Mouse (Mus musculus): ENCODE measurements at regions not wholly inside any gene's neighbourhood (a gene's known extent, or its start where the extent isn't known, plus 50 kb on each side); places are given as distances from the start of the nearest gene placed in this dataset.

DNA sequence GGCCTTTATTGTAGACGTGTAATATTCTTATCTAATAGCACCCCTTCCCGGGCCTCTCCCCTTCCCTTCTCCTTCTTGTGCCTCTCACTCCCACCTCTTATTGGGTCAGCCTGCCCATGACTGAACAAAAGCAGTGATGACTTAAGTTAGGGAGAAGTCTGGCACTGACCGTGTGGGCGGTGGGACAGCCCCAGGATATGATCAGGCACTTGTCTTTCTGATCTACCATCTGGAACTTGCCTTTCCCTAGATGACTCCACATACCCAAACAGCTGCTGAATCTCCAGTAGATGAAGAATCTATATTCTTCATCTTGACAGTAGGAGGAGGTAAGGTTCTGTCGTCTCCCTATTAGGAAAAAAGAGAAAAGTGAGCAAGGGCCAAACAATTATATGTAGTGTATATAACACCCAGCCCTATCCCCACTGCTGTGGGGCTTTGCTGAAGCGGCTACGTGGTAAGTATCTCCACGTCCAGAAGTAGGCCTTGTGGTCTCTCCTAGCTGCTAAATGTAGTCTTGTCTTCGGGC is 157.4 kb upstream of the Spdye4c start:
- Histone ChIP-seq H3K27ac (no peak overlapping the region), H3K27me3 (ENCODE audit: insufficient read depth, low read length) (no peaks in the 10 kb centered on the region), H3K9me3 (ENCODE audit: low read length) (no peaks in the 10 kb centered on the region), H3K4me1 (ENCODE audit: insufficient read depth, low read length) (no peaks in the 10 kb centered on the region), H3K36me3 (ENCODE audit: insufficient read depth, low read length) (no peaks in the 10 kb centered on the region), H3K4me3 (ENCODE audit: low read length) (no peak overlapping the region), H3K4me2 (ENCODE audit: low read depth, low read length) (no peak overlapping the region), H3K9ac (replicated peaks; ENCODE audit: low read length) (no peak overlapping the region)
- DNase-seq (ENCODE audit: low spot score) = no peak
- ATAC-seq = no peak
- no peak for TF ChIP-seq CTCF (IDR thresholded peaks at IDR 0.05; ENCODE audit: low read depth)
- WGBS = 92% methylated on average over 9 of the region's 9 CpGs

DNA sequence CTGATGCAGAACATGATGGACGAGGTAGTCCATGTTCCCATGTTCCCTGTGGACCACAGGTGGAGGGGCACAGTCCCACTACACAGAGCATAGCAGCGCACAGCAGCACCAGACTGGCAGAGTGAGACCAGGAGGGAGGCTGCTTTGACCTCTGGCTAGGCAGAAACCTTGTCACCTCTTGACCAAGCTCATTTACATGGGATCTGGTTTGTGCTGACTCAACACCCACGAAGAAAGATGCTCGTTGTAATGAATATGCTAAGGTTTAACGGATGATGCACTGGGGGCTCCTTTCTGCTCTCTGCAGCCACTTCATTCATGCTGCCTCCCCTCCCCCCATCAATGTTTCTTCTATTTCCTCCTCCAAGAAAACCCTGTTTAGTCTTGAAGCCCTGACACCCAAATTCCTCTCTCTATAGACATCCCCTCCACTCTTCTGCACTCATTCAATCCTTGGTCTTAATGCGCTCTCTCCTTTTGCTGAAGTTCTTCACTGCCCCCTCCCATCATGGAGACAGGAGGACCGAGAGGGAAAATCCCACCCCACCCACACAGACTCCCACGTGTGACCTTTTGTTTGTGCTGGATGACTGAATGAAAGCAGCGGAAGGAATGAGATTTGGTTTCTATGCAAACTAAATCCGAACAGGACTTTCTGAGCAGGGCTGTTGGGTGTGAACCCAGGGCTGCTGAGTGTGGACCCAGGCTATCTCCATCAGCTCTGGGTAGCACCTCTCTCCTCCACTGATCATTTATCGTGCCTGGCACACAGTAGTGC is 156.6 kb upstream of the Spdye4c start:
- no peak for TF ChIP-seq CTCF (IDR thresholded peaks at IDR 0.05; ENCODE audit: low read depth)
- Histone ChIP-seq H3K9me3 (ENCODE audit: low read length) (no peaks in the 10 kb centered on the region), H3K9ac (replicated peaks; ENCODE audit: low read length) (no peak overlapping the region), H3K4me1 (ENCODE audit: insufficient read depth, low read length) (no peaks in the 10 kb centered on the region), H3K27me3 (ENCODE audit: insufficient read depth, low read length) (no peaks in the 10 kb centered on the region), H3K4me2 (ENCODE audit: low read depth, low read length) (no peak overlapping the region), H3K36me3 (ENCODE audit: insufficient read depth, low read length) (no peaks in the 10 kb centered on the region), H3K27ac (no peak overlapping the region), H3K4me3 (ENCODE audit: low read length) (no peak overlapping the region)
- no peak for ATAC-seq
- no peak for DNase-seq (ENCODE audit: low spot score)
- 52% methylated on average over 11 of the region's 11 CpGs for WGBS

DNA sequence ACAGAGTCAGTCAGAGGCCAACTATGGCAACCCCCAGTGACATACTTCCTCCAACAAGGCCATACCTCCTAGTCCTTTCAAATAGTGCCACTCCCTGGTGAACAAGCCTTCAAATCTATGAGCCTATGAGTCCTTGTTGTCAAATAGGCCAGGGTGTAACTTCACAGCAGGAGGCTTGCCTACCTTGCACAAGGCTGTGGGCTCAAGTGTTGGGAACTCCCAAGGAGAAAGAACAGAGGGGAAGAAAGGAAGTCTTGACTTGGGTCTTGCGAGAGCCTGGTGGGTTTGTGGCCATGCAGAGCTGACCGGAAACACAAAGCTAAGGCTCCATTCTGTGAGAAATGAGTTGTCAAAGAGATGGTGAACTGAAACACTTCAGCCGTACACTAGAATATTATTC is 154.6 kb upstream of the Spdye4c start:
- DNase-seq (ENCODE audit: low spot score) = no peak
- ATAC-seq = no peak
- Histone ChIP-seq H3K4me1 (ENCODE audit: insufficient read depth, low read length) (no peaks in the 10 kb centered on the region), H3K36me3 (ENCODE audit: insufficient read depth, low read length) (no peaks in the 10 kb centered on the region), H3K27ac (no peak overlapping the region), H3K27me3 (ENCODE audit: insufficient read depth, low read length) (no peaks in the 10 kb centered on the region), H3K9ac (replicated peaks; ENCODE audit: low read length) (no peak overlapping the region), H3K4me2 (ENCODE audit: low read depth, low read length) (no peak overlapping the region), H3K4me3 (ENCODE audit: low read length) (no peak overlapping the region), H3K9me3 (ENCODE audit: low read length) (no peaks in the 10 kb centered on the region)
- whole genome bisulfite sequencing = 97% methylated on average over 3 of the region's 3 CpGs
- TF ChIP-seq CTCF (IDR thresholded peaks at IDR 0.05; ENCODE audit: low read depth) = no peak

DNA sequence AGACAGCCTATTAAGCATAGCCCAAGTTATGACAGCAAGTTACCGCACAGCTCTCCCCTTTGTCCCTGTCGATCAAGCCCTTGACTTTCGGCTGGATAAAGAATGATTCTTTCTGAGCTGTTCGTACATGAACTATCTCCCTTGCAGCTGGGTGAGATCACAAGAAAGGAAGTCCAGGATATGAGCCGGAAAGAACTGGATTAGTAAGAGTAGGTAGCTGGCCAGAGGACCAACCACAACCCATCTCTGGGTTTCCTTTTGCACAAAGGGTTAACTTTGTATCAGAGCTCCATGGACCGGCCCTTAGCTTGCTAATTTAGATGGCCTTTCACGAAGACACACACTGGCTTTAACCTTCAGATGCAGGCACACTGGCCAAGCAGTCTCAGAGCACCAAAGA is 153.3 kb upstream of the Spdye4c start:
- Histone ChIP-seq H3K27ac (no peak overlapping the region), H3K36me3 (ENCODE audit: insufficient read depth, low read length) (no peaks in the 10 kb centered on the region), H3K4me3 (ENCODE audit: low read length) (no peak overlapping the region), H3K9me3 (ENCODE audit: low read length) (no peaks in the 10 kb centered on the region), H3K9ac (replicated peaks; ENCODE audit: low read length) (no peak overlapping the region), H3K4me1 (ENCODE audit: insufficient read depth, low read length) (no peaks in the 10 kb centered on the region), H3K27me3 (ENCODE audit: insufficient read depth, low read length) (no peaks in the 10 kb centered on the region), H3K4me2 (ENCODE audit: low read depth, low read length) (no peak overlapping the region)
- TF ChIP-seq CTCF (IDR thresholded peaks at IDR 0.05; ENCODE audit: low read depth) = no peak
- no peak for DNase-seq (ENCODE audit: low spot score)
- WGBS = 66% methylated on average over 7 of the region's 7 CpGs
- ATAC-seq = 0 out of 2 replicates have a peak, but pooled peaks have one; percentile 15

DNA sequence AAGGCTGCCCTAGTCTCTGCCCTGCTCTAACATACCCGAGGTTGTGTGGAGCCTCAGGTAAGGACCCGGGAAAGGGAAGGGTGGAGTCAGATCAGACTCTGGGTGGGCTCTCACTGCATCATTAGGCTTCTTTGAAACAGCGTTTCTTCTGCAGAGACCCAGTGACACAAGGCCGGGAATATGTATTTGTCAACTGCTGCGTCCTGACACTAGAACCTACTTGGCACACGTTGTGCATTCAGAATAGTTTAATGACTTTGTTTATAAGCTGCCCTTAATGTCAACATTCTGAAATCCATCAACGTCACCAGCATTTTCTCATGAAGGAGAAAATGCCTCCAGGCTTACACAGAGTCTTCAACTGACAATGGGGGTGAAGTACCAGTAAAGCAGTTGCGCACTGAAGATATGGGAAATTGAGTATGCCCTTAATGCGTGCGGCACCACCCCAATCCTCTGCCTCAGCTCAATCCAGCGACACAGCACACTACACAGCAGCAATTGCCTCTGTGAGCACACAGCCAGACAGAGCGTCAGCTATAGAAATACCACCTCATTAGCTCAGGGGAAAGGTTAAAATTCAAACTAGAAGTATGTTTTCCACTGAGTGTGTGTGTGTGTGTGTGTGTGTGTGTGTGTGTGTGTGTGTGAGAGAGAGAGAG is 152.7 kb upstream of the Spdye4c start:
- Histone ChIP-seq H3K27me3 (ENCODE audit: insufficient read depth, low read length) (no peaks in the 10 kb centered on the region), H3K27ac (no peak overlapping the region), H3K36me3 (ENCODE audit: insufficient read depth, low read length) (no peaks in the 10 kb centered on the region), H3K9ac (replicated peaks; ENCODE audit: low read length) (no peak overlapping the region), H3K4me1 (ENCODE audit: insufficient read depth, low read length) (no peaks in the 10 kb centered on the region), H3K4me2 (ENCODE audit: low read depth, low read length) (no peak overlapping the region), H3K4me3 (ENCODE audit: low read length) (no peak overlapping the region), H3K9me3 (ENCODE audit: low read length) (no peaks in the 10 kb centered on the region)
- ATAC-seq (peak; percentile 43; the same call in 1 of the 2 replicates), DNase-seq (ENCODE audit: low spot score) (no peak)
- 53% methylated on average over 12 of the region's 12 CpGs for WGBS
- TF ChIP-seq CTCF (IDR thresholded peaks at IDR 0.05; ENCODE audit: low read depth) = no peak

DNA sequence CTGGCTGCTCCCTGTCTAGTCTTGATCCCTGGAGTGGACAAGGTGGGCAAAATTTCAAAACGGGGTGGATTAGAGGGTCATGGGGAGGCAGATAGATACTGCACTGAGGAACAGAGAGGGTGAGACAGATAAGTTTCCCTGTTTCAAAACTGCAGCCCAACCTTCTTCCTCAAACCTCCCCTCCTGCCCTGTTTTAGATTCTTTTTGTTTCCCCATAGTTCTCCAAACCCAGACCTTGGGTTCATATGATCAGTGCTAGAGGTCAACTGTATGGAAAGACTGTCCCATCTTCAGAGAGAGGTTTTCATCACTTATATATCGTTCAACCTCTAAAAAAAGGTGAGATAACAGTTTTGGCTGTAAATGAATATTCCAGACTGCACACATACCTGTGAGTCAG is 152.1 kb upstream of the Spdye4c start:
- TF ChIP-seq CTCF (IDR thresholded peaks at IDR 0.05; ENCODE audit: low read depth) = no peak
- ATAC-seq (no peak), DNase-seq (ENCODE audit: low spot score) (no peak)
- 72% methylated on average over 2 of the region's 2 CpGs for WGBS
- no peaks in the 10 kb centered on the region for H3K27me3 ChIP-seq (ENCODE audit: insufficient read depth, low read length)
- no peaks in the 10 kb centered on the region for H3K9me3 ChIP-seq (ENCODE audit: low read length)
- H3K27ac ChIP-seq = no peak overlapping the region
- H3K4me1 ChIP-seq (ENCODE audit: insufficient read depth, low read length) = no peaks in the 10 kb centered on the region
- H3K9ac ChIP-seq (replicated peaks; ENCODE audit: low read length) = no peak overlapping the region
- no peaks in the 10 kb centered on the region for H3K36me3 ChIP-seq (ENCODE audit: insufficient read depth, low read length)
- H3K4me2 ChIP-seq (ENCODE audit: low read depth, low read length) = no peak overlapping the region
- no peak overlapping the region for H3K4me3 ChIP-seq (ENCODE audit: low read length)
